Mouse (Mus musculus) CD4-positive, CD25-positive, alpha-beta regulatory T cell, adult 2 months (primary cell): ENCODE results near the gene Nrcam.

Experiments used
- DNase-seq: peaks from one replicate; pipeline ENCODE4 v3.0.0-alpha.2; 2012; ENCODE audit warnings: low read depth, low spot score

Nrcam gene

GRCm38 (mm10) chr12:44437046-44437827 is 108.6 kb downstream of the Nrcam start:
- no peak for DNase-seq

- DNase-seq, result no peak
Measured at GRCm38 (mm10) chr12:44438884-44439283, 110.2 kb downstream of the Nrcam start.

DNA sequence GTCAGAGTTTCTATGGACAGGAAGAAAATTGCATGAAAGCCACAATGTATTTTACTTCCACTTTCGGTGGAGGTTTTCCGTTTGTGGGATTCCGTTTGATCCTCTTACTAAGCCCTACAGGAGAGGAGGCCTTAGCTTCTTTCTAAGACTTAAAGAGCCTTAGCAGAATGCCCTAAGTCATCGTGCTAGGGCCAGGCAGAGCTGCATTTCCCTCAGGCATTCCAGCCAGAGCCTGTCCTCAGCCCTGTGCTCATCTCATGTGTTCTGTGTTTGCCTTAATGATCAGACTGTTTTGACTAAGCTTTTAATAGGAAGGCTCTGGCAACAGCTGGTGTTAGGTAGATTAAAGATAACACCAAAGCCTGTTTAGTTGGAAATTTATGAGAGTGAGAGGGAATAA is 111.5 kb downstream of the Nrcam start:
- no peak for DNase-seq

DNA sequence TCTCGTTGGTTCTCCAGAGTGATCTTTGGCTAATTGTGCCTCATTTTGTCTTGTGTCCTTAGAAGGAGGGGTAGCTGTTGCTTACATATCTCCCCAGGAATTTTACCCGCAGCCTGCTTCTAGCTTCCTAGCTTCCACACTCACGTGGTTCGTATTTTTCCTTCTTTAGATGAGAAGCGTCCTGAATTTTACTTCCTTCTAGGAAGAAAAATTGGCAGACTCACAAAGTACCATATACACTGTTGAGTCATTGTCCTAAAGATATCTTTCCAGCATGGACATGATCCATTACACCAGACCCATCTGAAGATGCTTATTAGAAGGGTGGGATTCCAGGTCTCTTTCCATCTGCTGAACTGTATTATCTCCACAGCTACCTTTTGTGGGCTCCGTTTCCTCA is 122.2 kb downstream of the Nrcam start:
- no peak for DNase-seq

GRCm38 (mm10) chr12:44451742-44452141 is 123.1 kb downstream of the Nrcam start:
- no peak for DNase-seq

GRCm38 (mm10) chr12:44453791-44454190 is 125.1 kb downstream of the Nrcam start:
- no peak for DNase-seq

DNA sequence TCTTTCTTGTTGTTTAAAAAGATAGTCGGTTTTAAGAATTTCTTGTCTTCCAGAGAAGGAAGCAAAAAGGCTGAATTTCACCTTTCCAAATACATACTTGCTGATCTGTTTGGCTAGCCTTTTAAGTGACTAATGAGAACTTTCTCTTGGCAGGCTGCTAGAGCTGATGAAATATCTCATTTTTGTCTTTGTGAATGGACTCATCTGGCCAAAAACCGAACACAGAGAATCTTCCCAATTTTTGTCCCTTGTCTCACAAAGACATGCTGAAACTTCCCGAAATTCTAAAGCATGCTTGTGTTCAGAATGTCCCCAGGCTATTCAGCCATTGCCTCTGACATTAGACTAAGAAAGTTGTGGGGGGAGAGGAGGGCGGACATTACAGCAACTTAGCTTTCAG is 129.3 kb downstream of the Nrcam start:
- DNase-seq, result no peak

DNA sequence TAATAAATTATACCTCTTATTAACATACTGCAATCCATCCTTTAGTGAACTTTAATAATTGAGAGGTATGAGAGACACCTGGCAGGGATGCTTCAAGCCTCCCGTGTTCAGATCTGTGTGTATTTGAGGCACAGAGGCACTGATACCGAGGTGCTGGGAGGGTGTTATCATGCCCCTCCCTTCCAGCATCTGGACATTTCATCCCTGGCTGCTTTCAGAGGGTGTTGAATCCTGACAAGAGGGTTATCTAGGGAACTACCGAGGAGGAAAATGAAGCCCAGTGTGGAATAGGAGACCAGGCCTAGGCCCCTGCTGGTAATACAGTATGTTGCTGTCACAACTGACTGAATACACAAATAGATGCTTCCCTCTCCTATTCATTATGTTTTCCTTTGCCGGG is 133.8 kb downstream of the Nrcam start:
- DNase-seq, result no peak

DNA sequence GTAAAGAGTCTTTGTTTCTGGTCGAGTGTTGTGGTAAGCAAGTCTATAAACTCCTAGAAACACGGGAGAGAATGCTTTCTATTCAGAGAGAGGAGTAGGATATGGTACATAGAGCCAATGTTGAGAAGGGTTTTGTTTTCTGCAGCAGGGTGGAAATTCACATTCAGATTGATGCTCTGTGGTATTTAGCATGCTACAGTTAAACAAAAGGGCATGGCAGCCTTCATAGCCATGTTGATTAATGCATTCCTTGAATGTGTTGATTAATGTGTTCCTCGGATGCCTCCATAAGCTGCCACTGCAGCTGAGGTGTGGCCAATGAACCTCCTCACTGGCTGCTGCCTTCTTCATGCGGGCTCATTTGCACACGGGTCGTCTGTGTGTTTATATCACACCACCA is 134.3 kb downstream of the Nrcam start:
- DNase-seq, result no peak

- no peak for DNase-seq
Measured at GRCm38 (mm10) chr12:44471073-44471472, 142.4 kb downstream of the Nrcam start.

DNA sequence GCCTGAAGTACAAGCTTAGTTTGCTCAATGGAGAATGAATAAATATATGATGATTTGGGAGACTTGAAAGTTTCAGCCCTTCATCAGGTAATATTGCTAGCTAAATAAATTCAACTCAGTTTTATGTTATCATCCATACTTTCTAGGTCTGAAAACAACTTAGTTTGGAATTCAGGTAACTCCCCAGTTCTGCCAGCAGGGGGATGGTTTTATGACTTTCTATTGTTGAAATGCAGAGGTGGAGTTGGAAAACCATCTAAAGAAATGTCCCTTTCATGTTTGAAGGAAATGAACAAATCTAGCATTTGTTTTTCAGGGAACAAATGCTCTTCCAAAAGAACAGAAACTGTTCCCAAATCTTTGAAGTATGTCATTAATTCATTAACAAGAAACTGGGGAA is 146.7 kb downstream of the Nrcam start:
- no peak for DNase-seq

GRCm38 (mm10) chr12:44479260-44480030 is 150.8 kb downstream of the Nrcam start:
- DNase-seq, result no peak

DNA sequence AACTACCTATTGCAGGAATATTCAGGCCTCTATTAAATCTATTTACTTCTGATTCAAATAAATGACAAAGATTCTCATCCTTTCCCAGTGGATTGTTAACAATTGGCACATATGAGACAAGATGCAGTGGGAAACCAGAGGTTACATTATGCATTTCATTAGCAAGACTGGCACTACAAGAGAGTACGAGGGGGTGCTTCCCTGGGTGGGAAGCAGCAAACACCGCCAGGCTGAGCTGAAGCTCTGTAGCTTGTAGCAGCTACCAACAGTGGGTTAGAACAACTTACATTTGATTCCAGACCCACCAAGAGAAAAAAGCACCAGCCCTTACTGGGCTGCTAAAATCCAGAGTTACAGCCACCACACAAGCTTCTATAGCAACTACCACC is 151.3 kb downstream of the Nrcam start:
- DNase-seq, result no peak

DNA sequence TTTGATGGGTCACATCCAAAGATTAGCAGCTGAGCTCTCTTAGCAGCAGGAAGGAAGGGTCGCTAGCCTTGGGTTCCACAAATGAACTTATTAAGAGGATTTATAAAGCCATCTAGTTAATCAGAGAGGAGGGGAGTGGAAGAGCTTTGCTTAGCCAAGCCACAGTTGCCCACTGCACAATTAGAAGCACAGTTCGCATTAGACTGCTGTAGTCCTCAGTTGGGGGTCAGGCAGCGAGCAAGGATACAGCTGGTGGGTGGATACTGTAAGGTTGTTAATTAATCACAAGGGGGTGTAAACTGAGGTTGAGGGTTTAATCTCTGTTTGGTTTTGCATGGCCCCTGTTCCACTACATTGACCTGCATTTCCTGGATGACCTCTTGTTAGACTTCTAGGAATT is 152.7 kb downstream of the Nrcam start:
- DNase-seq, result no peak

- no peak for DNase-seq
Measured at GRCm38 (mm10) chr12:44492759-44493479, 164.2 kb downstream of the Nrcam start.

- DNase-seq, result no peak
Measured at GRCm38 (mm10) chr12:44497762-44498161, 169.1 kb downstream of the Nrcam start.

DNA sequence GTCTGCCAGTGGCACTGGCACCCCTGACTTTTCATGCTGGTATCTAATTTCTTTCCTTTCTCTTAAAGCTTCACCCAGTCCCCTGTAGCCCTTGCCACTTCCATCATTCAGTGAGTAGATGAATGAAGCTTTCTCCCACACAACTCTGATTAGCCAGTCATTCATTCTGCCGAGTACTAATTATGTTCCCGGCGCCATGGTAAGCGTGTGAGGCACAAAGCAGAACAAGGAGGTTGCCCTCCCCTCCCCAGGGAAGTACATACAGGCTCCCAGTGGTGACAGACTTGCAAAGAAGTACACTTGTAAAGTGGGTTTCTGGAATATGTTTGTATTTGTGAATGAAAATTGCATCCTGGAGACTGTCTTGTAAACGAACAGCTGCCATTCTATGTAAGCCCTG is 170.2 kb downstream of the Nrcam start:
- no peak for DNase-seq

- DNase-seq, result no peak
Measured at GRCm38 (mm10) chr12:44501807-44502487, 173.3 kb downstream of the Nrcam start.

DNA sequence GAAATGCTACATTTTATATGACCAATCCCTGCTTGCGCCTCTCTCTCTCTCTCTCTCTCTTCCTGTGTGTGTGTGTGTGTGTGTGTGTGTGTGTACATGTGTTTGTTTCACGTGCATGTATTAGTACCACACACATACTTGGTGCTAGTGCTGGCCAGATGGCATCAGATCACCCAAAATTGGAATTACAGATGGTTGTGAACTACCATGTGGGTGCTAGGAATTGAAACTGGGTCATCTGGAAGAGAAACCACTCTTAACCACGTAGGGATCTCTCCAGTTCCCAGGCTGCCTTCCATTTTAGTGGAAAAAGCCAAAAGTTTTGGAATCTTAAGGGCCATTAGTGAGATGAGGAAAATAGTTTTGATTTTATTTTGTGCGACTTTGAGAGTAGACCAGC is 175.1 kb downstream of the Nrcam start:
- DNase-seq, result no peak

GRCm38 (mm10) chr12:44508635-44509034 is 179.9 kb downstream of the Nrcam start:
- no peak for DNase-seq

GRCm38 (mm10) chr12:44509406-44510104 is 180.9 kb downstream of the Nrcam start:
- DNase-seq, result no peak
